Mouse (Mus musculus) heart, embryonic 16.5 days (tissue): Measurements from ENCODE around the gene Rxfp1. TPM values are rescaled to one million over a fixed set of nuclear protein-coding genes. Genes with fewer than 3 reads are reported as not detected.
"Not testable (repeated sequence)": the region's sequence is repeated elsewhere in the genome, so short reads cannot be mapped to it uniquely, and the experiment has no call there.

Experiments used
- ATAC-seq: fragments of 200-750 bp; cut with Nextera tagmentation; replicated peaks from 2 replicates; pipeline ENCODE4 v1.8.0; 2017; ENCODE audit warnings: moderate number of reproducible peaks; ENCODE audit not compliant: insufficient read depth, low FRiP score; ENCODE audit errors: extremely low read depth
- H3K27ac ChIP-seq: fragments of 300-500 bp; sonication (generic); 2 replicates; pipeline ENCODE4 v1.5.1; 2014; ENCODE audit warnings: mild to moderate bottlenecking, low read length, control low read depth, moderate library complexity
- H3K27me3 ChIP-seq: fragments of 300-500 bp; sonication (generic); 2 replicates; pipeline ENCODE4 v1.6.1; 2014; ENCODE audit warnings: low read length, mixed read lengths; ENCODE audit not compliant: control insufficient read depth, insufficient read depth
- H3K36me3 ChIP-seq: fragments of 300-500 bp; sonication (generic); 2 replicates; pipeline ENCODE4 v1.6.1; 2014; ENCODE audit not compliant: control insufficient read depth, insufficient read depth
- H3K4me1 ChIP-seq: fragments of 300-500 bp; sonication (generic); 2 replicates; pipeline ENCODE4 v1.6.1; 2014; ENCODE audit warnings: low read length, mixed read lengths; ENCODE audit not compliant: control insufficient read depth, insufficient read depth
- H3K4me2 ChIP-seq: fragments of 300-500 bp; sonication (generic); 2 replicates; pipeline ENCODE4 v1.6.1; 2014; ENCODE audit warnings: low read depth, mild to moderate bottlenecking, control low read depth, low read length
- H3K4me3 ChIP-seq: fragments of 300-500 bp; sonication (generic); 2 replicates; pipeline ENCODE4 v1.5.1; 2014; ENCODE audit warnings: mild to moderate bottlenecking, control low read depth, low read length
- H3K9ac ChIP-seq: fragments of 300-500 bp; sonication (generic); 2 replicates; pipeline ENCODE4 v1.6.1; 2014; ENCODE audit warnings: low read length, control low read depth
- H3K9me3 ChIP-seq: fragments of 300-500 bp; sonication (generic); replicated peaks from 2 replicates; pipeline ENCODE4 v1.6.1; 2016; ENCODE audit warnings: low read length; ENCODE audit not compliant: control insufficient read depth
- WGBS: fragments of 180-500 bp; shearing (Covaris S2); extraction: QIAGEN DNeasy Blood & Tissue Kit; methylation state at CpG from one replicate; pipeline ENCODE4 v1.1.7; 2014; 5-methylcytosine and 5-hydroxymethylcytosine counted together
- polyA plus RNA-seq: library from polyadenylated mRNA; unstranded; fragments of >200 nt; fragmentation: Nextera tagmentation; extraction: Ambion mirVana; gene quantifications from 2 replicates; pipeline ENCODE4 v1.2.1, GENCODE M21; 2015

The Rxfp1 gene
- polyA plus RNA-seq, 1 experiment from 2014 or later: 15.1 TPM

DNA sequence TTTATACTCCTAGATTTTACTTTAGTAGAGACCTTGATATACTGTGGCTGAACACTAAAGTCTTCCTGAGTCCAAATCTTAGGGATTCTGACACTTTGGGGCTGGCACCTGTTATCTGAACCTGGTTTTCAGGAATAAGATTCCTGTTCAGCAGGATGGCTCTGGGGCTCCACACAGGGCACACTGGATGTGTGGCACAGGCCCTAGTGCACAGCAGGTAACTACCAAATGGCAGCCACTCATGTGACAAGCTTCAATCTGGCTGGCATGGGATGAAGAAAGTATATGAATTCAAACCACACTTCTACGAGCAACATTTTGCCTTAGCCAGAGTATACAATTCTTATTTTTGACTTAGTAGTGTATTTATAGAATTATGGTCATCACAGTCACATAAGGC is 771 bp upstream of the Rxfp1 start:
- Histone ChIP-seq H3K9ac (no peak overlapping the region), H3K4me1 (peaks cover 3% of the 10 kb centered on the region), H3K27ac (no peak overlapping the region), H3K27me3 (no peaks in the 10 kb centered on the region), H3K4me2 (no peak overlapping the region), H3K9me3 (no peaks in the 10 kb centered on the region), H3K4me3 (no peak overlapping the region), H3K36me3 (no peaks in the 10 kb centered on the region)
- 85% methylated on average over 1 of the region's 1 CpGs for WGBS
- no peak for ATAC-seq

DNA sequence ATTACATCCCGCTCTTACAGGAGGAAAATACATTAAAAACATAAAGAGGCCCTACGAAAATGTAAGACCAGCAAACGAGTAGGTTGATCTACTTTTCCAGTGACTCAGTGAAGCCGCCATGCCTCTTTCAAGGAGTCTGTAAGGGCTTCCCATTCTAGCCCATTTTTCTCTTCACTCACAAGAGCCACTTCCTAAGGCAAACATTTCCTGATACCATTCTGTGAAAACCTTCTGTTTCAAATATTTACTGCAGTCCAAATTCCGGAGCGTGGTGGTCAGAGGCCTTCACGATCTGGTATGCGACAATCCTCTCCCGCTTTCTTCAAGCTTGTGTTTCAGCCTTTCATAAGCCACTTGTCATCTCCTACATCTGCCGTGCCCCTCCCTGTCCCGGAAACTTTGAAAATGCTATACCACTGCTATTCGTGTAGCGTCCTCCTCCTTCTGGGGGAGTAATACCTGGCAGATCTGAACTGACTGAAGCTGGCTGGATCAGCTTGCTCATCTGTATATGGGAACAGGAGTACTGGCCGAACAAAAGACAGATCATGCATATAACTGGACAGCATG is 11.1 kb downstream of the Rxfp1 start:
- no peaks in the 10 kb centered on the region for H3K9me3 ChIP-seq
- no peak overlapping the region for H3K27ac ChIP-seq
- H3K4me3 ChIP-seq: no peak overlapping the region
- H3K4me1 ChIP-seq: no peaks in the 10 kb centered on the region
- no peaks in the 10 kb centered on the region for H3K36me3 ChIP-seq
- WGBS: 67% methylated on average over 14 of the region's 14 CpGs
- ATAC-seq: no peak
- no peak overlapping the region for H3K9ac ChIP-seq
- no peak overlapping the region for H3K4me2 ChIP-seq
- H3K27me3 ChIP-seq: no peaks in the 10 kb centered on the region

DNA sequence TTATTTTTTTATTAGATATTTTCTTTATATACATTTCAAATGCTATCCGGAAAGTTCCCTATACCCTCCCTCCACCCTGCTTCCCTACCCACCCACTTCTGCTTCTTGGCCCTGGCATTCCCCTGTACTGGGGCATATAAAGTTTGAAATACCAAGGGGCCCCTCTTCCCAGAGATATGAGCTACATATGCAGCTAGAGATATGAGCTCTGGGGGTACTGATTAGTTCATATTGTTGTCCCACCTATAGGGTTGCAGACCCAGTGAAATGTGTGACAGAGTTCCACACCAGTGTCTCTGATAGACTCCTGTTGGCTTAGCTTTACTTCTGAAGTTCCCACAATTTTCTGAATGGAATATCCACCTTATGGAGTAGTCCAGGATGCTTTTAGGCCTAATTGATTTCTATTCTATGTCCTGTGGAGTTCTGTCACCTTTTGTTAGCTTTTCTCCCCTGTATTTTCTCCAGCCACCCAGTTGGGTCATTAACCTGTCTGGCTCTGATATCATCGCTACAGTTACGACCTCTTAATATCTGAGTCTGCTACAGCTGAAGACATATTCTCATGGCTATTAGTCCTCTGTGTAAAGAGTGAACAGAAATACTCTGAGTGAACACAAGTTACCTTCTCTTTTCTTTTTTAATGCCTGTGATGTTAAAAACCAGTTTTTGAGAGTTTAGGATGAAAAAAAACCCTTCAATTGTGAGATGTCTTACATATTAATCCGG is 16.8 kb downstream of the Rxfp1 start:
- H3K4me2 ChIP-seq: no peak overlapping the region
- H3K36me3 ChIP-seq: no peaks in the 10 kb centered on the region
- H3K9me3 ChIP-seq: no peaks in the 10 kb centered on the region
- 84% methylated on average over 4 of the region's 4 CpGs for WGBS
- no peaks in the 10 kb centered on the region for H3K4me1 ChIP-seq
- no peaks in the 10 kb centered on the region for H3K27me3 ChIP-seq
- no peak overlapping the region for H3K9ac ChIP-seq
- no peak for ATAC-seq
- H3K27ac ChIP-seq: no peak overlapping the region
- H3K4me3 ChIP-seq: no peak overlapping the region

DNA sequence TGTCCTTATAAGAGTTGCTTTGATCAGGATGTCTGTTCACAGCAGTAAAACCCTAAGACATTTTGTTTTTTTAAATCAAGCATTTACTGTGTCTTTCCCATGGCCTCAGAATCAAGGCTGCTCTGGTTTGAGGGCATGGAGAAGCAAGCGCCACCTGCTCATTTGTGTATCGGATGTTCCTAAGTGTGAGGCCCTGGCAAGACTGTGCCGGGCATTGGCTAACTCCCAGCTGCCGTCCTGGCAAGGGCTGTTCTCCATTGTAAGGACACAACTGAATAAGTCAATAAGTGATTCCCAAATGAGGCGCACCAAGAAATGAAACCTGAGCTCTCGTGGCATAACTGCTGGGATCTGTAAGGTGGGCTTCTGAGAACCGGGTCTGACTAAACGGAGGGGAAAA is 31.2 kb downstream of the Rxfp1 start:
- no peaks in the 10 kb centered on the region for H3K4me1 ChIP-seq
- peaks cover 1% of the 10 kb centered on the region; the same call in 1 of the 2 replicates for H3K9me3 ChIP-seq
- H3K36me3 ChIP-seq: peaks cover under 1% of the 10 kb centered on the region; the same call in 1 of the 2 replicates
- H3K27me3 ChIP-seq: no peaks in the 10 kb centered on the region
- WGBS: 88% methylated on average over 8 of the region's 8 CpGs
- H3K9ac ChIP-seq: no peak overlapping the region
- no peak overlapping the region for H3K4me2 ChIP-seq
- H3K4me3 ChIP-seq: no peak overlapping the region
- H3K27ac ChIP-seq: no peak overlapping the region
- no peak for ATAC-seq

DNA sequence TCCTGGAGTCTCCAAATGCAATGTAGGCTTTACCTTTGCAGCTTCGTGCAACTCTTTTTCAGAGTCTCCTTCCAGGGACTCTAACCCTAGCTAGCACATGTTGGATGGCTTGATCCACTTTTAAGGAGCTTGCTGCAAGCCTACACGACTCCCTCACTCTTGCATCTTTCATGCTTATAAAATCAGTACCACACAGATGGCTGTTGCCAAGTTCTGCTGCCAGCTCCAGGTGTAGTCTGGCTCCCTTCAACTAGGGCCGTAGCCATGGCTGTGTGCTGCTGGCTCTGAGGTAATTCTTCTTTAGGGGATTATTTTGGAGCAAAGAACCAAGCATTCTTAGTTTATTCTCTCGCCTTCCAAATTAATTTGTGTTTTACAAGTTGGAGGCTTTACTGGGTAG is 34.5 kb downstream of the Rxfp1 start:
- 78% methylated on average over 4 of the region's 4 CpGs for WGBS
- Histone ChIP-seq H3K27ac (no peak overlapping the region), H3K4me2 (no peak overlapping the region), H3K27me3 (no peaks in the 10 kb centered on the region), H3K4me1 (no peaks in the 10 kb centered on the region; the same call in 1 of the 2 replicates), H3K36me3 (no peaks in the 10 kb centered on the region), H3K4me3 (no peak overlapping the region), H3K9ac (no peak overlapping the region), H3K9me3 (no peaks in the 10 kb centered on the region)
- no peak for ATAC-seq

DNA sequence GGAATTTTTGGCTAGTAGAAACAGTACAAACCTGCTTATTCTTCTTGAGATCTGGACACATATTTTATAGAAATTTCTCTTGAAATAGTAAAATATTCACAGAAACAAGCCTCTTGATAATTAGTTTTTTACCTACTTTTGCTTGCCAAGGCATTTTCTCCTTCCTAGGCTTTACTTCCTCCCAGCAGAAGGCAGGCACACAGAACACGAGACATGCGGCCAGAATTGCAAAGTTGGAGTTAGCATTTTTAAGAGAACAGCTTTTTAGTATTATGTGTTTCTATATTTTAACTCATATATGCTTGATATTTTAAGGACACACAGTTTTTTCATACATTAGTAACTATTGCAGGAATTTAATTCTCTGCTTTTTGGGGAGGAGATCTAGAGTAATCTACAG is 45.7 kb downstream of the Rxfp1 start:
- WGBS: 86% methylated on average over 2 of the region's 2 CpGs
- H3K4me3 ChIP-seq: no peak overlapping the region
- no peak overlapping the region for H3K4me2 ChIP-seq
- no peak for ATAC-seq
- H3K27ac ChIP-seq: no peak overlapping the region; the same call in 1 of the 2 replicates
- H3K4me1 ChIP-seq: 0 out of 2 replicates have a peak, but pooled peaks cover 5% of the 10 kb centered on the region
- H3K9ac ChIP-seq: no peak overlapping the region
- H3K36me3 ChIP-seq: 0 out of 2 replicates have a peak, but pooled peaks cover 3% of the 10 kb centered on the region
- H3K9me3 ChIP-seq: peaks cover 13% of the 10 kb centered on the region; the same call in 1 of the 2 replicates
- no peaks in the 10 kb centered on the region for H3K27me3 ChIP-seq

DNA sequence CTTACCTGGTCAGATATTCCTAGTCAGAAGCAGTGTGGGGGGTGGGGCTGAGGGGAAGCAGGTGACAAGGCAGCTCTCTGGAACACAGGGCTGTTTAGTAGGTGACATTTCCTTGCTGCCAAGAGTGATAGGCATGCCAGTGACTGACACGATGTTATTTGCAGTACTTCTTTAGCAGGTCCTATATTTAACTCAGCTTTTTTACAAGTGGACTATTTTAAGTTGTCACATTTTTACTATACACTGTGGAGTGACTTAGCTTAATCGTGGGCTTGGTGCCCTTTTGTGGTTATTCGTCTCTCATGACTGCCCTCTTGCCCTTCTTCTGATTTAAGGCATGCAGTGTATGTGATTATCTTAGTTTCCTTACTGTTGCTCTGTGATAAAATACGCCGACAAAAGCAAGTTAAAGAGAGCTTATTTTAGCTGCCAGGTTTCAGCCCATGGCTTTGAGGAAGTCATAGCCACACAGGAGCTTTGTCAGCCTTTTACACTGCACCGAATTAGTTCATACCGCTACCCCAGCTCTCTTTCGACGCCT is 47.5 kb downstream of the Rxfp1 start:
- 35% methylated on average over 9 of the region's 9 CpGs for WGBS
- no peak overlapping the region for H3K4me2 ChIP-seq
- H3K27ac ChIP-seq: peak overlapping the region; percentile 95
- no peaks in the 10 kb centered on the region for H3K27me3 ChIP-seq
- 0 out of 2 replicates have a peak, but pooled peaks cover 3% of the 10 kb centered on the region for H3K36me3 ChIP-seq
- H3K9me3 ChIP-seq: peaks cover 14% of the 10 kb centered on the region; the same call in 1 of the 2 replicates
- H3K4me3 ChIP-seq: no peak overlapping the region
- ATAC-seq: peak; percentile 96
- no peak overlapping the region for H3K9ac ChIP-seq
- 0 out of 2 replicates have a peak, but pooled peaks cover 5% of the 10 kb centered on the region for H3K4me1 ChIP-seq

DNA sequence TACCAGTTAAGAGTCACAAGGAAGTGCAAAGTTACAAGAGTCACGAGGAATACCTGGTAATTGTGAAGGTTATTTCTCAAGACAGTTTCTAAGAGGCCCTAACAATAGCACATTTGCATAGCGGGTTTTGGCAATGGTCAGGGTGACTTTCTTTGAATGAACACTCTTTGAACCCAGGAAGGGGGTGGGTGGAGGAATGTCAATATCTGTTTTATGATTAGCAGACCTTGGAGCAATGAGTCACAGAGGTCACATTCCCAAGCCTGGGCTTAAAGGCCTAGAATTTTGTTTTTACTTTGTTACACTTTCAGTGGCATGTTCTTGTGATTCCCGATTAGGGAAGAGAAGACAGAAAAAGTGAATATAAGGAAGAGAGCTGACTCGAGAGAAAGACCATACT is 49.6 kb downstream of the Rxfp1 start:
- H3K4me3 ChIP-seq, H3K36me3 ChIP-seq, ATAC-seq, H3K4me2 ChIP-seq, H3K9ac ChIP-seq, H3K27ac ChIP-seq, H3K27me3 ChIP-seq: not testable (repeated sequence)
- H3K4me1 ChIP-seq: peaks cover 11% of the 10 kb centered on the region
- peaks cover 10% of the 10 kb centered on the region; the same call in 1 of the 2 replicates for H3K9me3 ChIP-seq
- WGBS: 85% methylated on average over 4 of the region's 4 CpGs

DNA sequence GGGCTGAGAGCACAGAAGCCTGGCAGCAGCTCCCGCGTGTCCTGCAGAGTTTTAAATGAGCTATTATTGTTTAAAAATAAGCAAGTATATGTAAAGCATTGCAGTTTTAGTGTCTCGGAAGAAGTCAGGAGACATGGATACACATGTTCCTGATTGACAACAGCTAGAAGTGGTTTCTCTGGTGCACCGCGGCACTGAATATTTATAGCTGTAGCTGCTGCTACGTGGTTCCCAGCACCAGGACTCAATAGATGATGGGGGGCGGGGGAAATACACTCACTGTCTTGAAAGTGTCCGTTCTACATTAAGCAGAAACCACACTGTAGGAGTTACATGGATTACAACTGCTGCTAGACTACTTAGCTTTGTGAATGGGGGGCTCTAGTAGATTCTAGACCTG is 54.2 kb downstream of the Rxfp1 start:
- no peaks in the 10 kb centered on the region for H3K27me3 ChIP-seq
- H3K9me3 ChIP-seq: peaks cover 10% of the 10 kb centered on the region; the same call in 1 of the 2 replicates
- H3K9ac ChIP-seq: no peak overlapping the region
- H3K4me3 ChIP-seq: no peak overlapping the region
- 0 out of 2 replicates have a peak, but pooled peaks cover 3% of the 10 kb centered on the region for H3K36me3 ChIP-seq
- WGBS: 53% methylated on average over 8 of the region's 8 CpGs
- peak overlapping the region; percentile 68 for H3K27ac ChIP-seq
- H3K4me1 ChIP-seq: peaks cover 9% of the 10 kb centered on the region
- peak; percentile 84 for ATAC-seq
- peak overlapping the region; percentile 3; the same call in 1 of the 2 replicates for H3K4me2 ChIP-seq
